Mouse (Mus musculus): Measurements from ENCODE around the gene Krt81. TPM values are rescaled to one million over a fixed set of nuclear protein-coding genes. Genes with fewer than 3 reads are reported as not detected.

Gene Krt81
- not detected in 2 replicates for polyA plus RNA-seq (2015; fragmentation: Nextera tagmentation; extraction: Ambion mirVana)

GRCm38 (mm10) chr15:101463651-101464050 lies at the start of gene Krt81:
TSS of gene Krt81 (minus strand) at chr15:101463751.
- Histone ChIP-seq H3K4me2 (no peak within 1 kb of the TSS), H3K4me1 (peaks cover 5% of the 10 kb centered on the region; the same call in 1 of the 2 replicates), H3K36me3 (no peaks in the 10 kb centered on the region), H3K9ac (no peak within 1 kb of the TSS), H3K9me3 (replicated peaks) (no peaks in the 10 kb centered on the region), H3K4me3 (replicated peaks) (no peak within 1 kb of the TSS), H3K27me3 (no peaks in the 10 kb centered on the region), H3K27ac (no peak within 1 kb of the TSS)
- no peak for ATAC-seq (replicated peaks; ENCODE audit: low FRiP score)
- WGBS: 71% methylated on average over 13 of the region's 13 CpGs

GRCm38 (mm10) chr15:101508247-101508646 lies 44.7 kb upstream of the Krt81 start:
- ATAC-seq (replicated peaks; ENCODE audit: low FRiP score): no peak
- no peak overlapping the region for H3K4me3 ChIP-seq (replicated peaks)
- H3K27me3 ChIP-seq: peaks cover 10% of the 10 kb centered on the region; the same call in 1 of the 2 replicates
- WGBS: 32% methylated on average over 9 of the region's 9 CpGs
- no peaks in the 10 kb centered on the region for H3K9me3 ChIP-seq (replicated peaks)
- H3K4me1 ChIP-seq: peaks cover 22% of the 10 kb centered on the region
- no peaks in the 10 kb centered on the region for H3K36me3 ChIP-seq
- no peak overlapping the region for H3K4me2 ChIP-seq
- H3K27ac ChIP-seq: no peak overlapping the region
- no peak overlapping the region for H3K9ac ChIP-seq

GRCm38 (mm10) chr15:101506896-101507758 lies 43.6 kb upstream of the Krt81 start:
- peaks cover 22% of the 10 kb centered on the region for H3K4me1 ChIP-seq
- no peak overlapping the region for H3K27ac ChIP-seq
- H3K36me3 ChIP-seq: no peaks in the 10 kb centered on the region
- WGBS: 31% methylated on average over 14 of the region's 14 CpGs
- H3K4me3 ChIP-seq (replicated peaks): no peak overlapping the region
- no peak; the same call in 1 of the 2 replicates for ATAC-seq (replicated peaks; ENCODE audit: low FRiP score)
- H3K9me3 ChIP-seq (replicated peaks): no peaks in the 10 kb centered on the region
- H3K27me3 ChIP-seq: peaks cover 10% of the 10 kb centered on the region; the same call in 1 of the 2 replicates
- no peak overlapping the region for H3K9ac ChIP-seq
- no peak overlapping the region for H3K4me2 ChIP-seq

GRCm38 (mm10) chr15:101497181-101497580 lies 33.6 kb upstream of the Krt81 start:
- H3K36me3 ChIP-seq: no peaks in the 10 kb centered on the region
- H3K27me3 ChIP-seq: no peaks in the 10 kb centered on the region
- H3K4me1 ChIP-seq: peaks cover 9% of the 10 kb centered on the region; the same call in 1 of the 2 replicates
- H3K9ac ChIP-seq: no peak overlapping the region
- no peak overlapping the region for H3K4me2 ChIP-seq
- H3K4me3 ChIP-seq (replicated peaks): no peak overlapping the region
- no peak for ATAC-seq (replicated peaks; ENCODE audit: low FRiP score)
- H3K9me3 ChIP-seq (replicated peaks): no peaks in the 10 kb centered on the region
- 84% methylated on average over 2 of the region's 2 CpGs for WGBS
- no peak overlapping the region for H3K27ac ChIP-seq

GRCm38 (mm10) chr15:101495266-101495665 lies 31.7 kb upstream of the Krt81 start:
- H3K27me3 ChIP-seq: no peaks in the 10 kb centered on the region
- H3K27ac ChIP-seq: no peak overlapping the region
- H3K4me3 ChIP-seq (replicated peaks): no peak overlapping the region
- no peaks in the 10 kb centered on the region for H3K36me3 ChIP-seq
- no peaks in the 10 kb centered on the region for H3K9me3 ChIP-seq (replicated peaks)
- H3K4me1 ChIP-seq: peaks cover 9% of the 10 kb centered on the region; the same call in 1 of the 2 replicates
- no peak overlapping the region for H3K4me2 ChIP-seq
- no peak for ATAC-seq (replicated peaks; ENCODE audit: low FRiP score)
- H3K9ac ChIP-seq: no peak overlapping the region
- 67% methylated on average over 8 of the region's 8 CpGs for WGBS

GRCm38 (mm10) chr15:101494203-101494602 lies 30.7 kb upstream of the Krt81 start:
- Histone ChIP-seq H3K36me3 (no peaks in the 10 kb centered on the region), H3K27me3 (no peaks in the 10 kb centered on the region), H3K4me2 (no peak overlapping the region), H3K4me3 (replicated peaks) (no peak overlapping the region), H3K9ac (no peak overlapping the region), H3K4me1 (peaks cover 9% of the 10 kb centered on the region; the same call in 1 of the 2 replicates), H3K27ac (no peak overlapping the region), H3K9me3 (replicated peaks) (no peaks in the 10 kb centered on the region)
- no peak for ATAC-seq (replicated peaks; ENCODE audit: low FRiP score)
- 58% methylated on average over 1 of the region's 1 CpGs for WGBS

- H3K4me2 ChIP-seq: no peak overlapping the region
- no peaks in the 10 kb centered on the region for H3K9me3 ChIP-seq (replicated peaks)
- WGBS: 91% methylated on average over 6 of the region's 6 CpGs
- no peak overlapping the region for H3K4me3 ChIP-seq (replicated peaks)
- ATAC-seq (replicated peaks; ENCODE audit: low FRiP score): no peak
- H3K27ac ChIP-seq: no peak overlapping the region
- no peak overlapping the region for H3K9ac ChIP-seq
- H3K4me1 ChIP-seq: peaks cover 9% of the 10 kb centered on the region; the same call in 1 of the 2 replicates
- no peaks in the 10 kb centered on the region for H3K27me3 ChIP-seq
- H3K36me3 ChIP-seq: no peaks in the 10 kb centered on the region
Observed at GRCm38 (mm10) chr15:101493713-101494112, 30.2 kb upstream of the Krt81 start.

- Histone ChIP-seq H3K27ac (no peak overlapping the region), H3K27me3 (no peaks in the 10 kb centered on the region), H3K9me3 (replicated peaks) (no peaks in the 10 kb centered on the region), H3K4me3 (replicated peaks) (no peak overlapping the region), H3K4me1 (peaks cover 9% of the 10 kb centered on the region; the same call in 1 of the 2 replicates), H3K9ac (no peak overlapping the region), H3K4me2 (no peak overlapping the region), H3K36me3 (no peaks in the 10 kb centered on the region)
- ATAC-seq (replicated peaks; ENCODE audit: low FRiP score): no peak
- WGBS: 18% methylated on average over 8 of the region's 8 CpGs
Observed at GRCm38 (mm10) chr15:101492718-101493117, 29.2 kb upstream of the Krt81 start.

GRCm38 (mm10) chr15:101491431-101491830 lies 27.9 kb upstream of the Krt81 start, which contains the start of gene Krt83:
TSS of gene Krt83 (minus strand) at chr15:101491512.
- Histone ChIP-seq H3K27me3 (no peaks in the 10 kb centered on the region), H3K9me3 (replicated peaks) (no peaks in the 10 kb centered on the region), H3K4me2 (no peak within 1 kb of the TSS), H3K27ac (no peak within 1 kb of the TSS), H3K9ac (no peak within 1 kb of the TSS), H3K4me3 (replicated peaks) (no peak within 1 kb of the TSS), H3K4me1 (peaks cover 9% of the 10 kb centered on the region; the same call in 1 of the 2 replicates), H3K36me3 (no peaks in the 10 kb centered on the region)
- ATAC-seq (replicated peaks; ENCODE audit: low FRiP score): no peak
- 52% methylated on average over 6 of the region's 6 CpGs for WGBS

GRCm38 (mm10) chr15:101485911-101486635 lies 22.5 kb upstream of the Krt81 start:
- Histone ChIP-seq H3K4me2 (no peak overlapping the region), H3K27me3 (no peaks in the 10 kb centered on the region), H3K9ac (no peak overlapping the region), H3K4me1 (peaks cover 19% of the 10 kb centered on the region), H3K4me3 (replicated peaks) (no peak overlapping the region), H3K9me3 (replicated peaks) (no peaks in the 10 kb centered on the region), H3K27ac (no peak overlapping the region), H3K36me3 (no peaks in the 10 kb centered on the region)
- no peak for ATAC-seq (replicated peaks; ENCODE audit: low FRiP score)
- WGBS: 85% methylated on average over 11 of the region's 11 CpGs

- no peak overlapping the region for H3K27ac ChIP-seq
- no peak overlapping the region for H3K4me3 ChIP-seq (replicated peaks)
- H3K27me3 ChIP-seq: no peaks in the 10 kb centered on the region
- no peaks in the 10 kb centered on the region for H3K9me3 ChIP-seq (replicated peaks)
- 42% methylated on average over 1 of the region's 1 CpGs for WGBS
- peaks cover 19% of the 10 kb centered on the region for H3K4me1 ChIP-seq
- no peak overlapping the region for H3K4me2 ChIP-seq
- H3K36me3 ChIP-seq: no peaks in the 10 kb centered on the region
- no peak for ATAC-seq (replicated peaks; ENCODE audit: low FRiP score)
- no peak overlapping the region for H3K9ac ChIP-seq
Observed at GRCm38 (mm10) chr15:101484939-101485338, 21.4 kb upstream of the Krt81 start.

- ATAC-seq (replicated peaks; ENCODE audit: low FRiP score): no peak
- no peaks in the 10 kb centered on the region for H3K9me3 ChIP-seq (replicated peaks)
- no peak overlapping the region for H3K27ac ChIP-seq
- 36% methylated on average over 1 of the region's 1 CpGs for WGBS
- H3K4me3 ChIP-seq (replicated peaks): no peak overlapping the region
- H3K27me3 ChIP-seq: peaks cover 9% of the 10 kb centered on the region
- peaks cover 28% of the 10 kb centered on the region for H3K4me1 ChIP-seq
- no peaks in the 10 kb centered on the region for H3K36me3 ChIP-seq
- no peak overlapping the region for H3K9ac ChIP-seq
- H3K4me2 ChIP-seq: no peak overlapping the region
Observed at GRCm38 (mm10) chr15:101483646-101484045, 20.1 kb upstream of the Krt81 start.
